Mouse (Mus musculus): Measurements from ENCODE around the gene Grtp1.

DNA sequence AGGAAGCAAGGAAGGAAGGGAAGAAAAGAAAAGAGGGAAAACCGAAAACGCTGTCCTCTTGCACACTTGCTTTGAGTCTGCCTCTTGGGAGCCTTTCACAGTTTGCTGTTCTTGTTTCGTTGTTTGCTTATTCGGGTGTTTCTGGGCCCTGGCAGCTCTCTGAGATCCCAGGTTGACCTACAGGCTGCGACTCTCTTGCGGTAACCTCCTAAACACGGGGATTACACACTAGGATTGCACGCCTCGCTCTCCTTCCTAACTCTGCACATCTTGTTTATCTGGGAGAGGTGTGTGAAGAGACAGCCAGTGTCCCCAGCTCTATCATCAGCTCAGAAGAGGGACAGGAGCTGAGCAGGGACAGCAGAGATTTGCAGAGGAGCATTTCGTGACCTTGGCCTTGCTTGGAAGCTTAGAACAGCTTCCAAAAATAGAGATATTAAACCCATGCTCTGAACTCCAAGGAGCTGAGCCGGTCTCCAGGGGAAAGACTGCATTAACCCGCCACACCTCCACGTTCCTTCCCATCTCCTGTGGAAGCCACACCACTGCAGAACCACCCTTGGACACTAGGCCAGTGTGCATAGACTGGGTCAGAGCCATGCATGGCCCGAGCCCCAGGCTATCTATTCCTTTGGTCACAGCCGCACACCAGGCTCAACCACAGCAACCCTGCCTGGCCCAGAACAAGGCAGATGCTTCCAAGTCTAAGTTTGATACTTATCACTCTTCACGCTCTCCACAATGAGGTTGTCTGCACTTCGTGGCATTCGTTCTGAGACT, 19.3 kb downstream of the Grtp1 start:
- no peak for TF ChIP-seq CTCF (IDR thresholded peaks at IDR 0.05; ENCODE audit: control insufficient read depth, insufficient read depth, insufficient replicate concordance, low read depth, low read length)
- no peak for TF ChIP-seq POLR2A (IDR thresholded peaks at IDR 0.05; ENCODE audit: control insufficient read depth, low read depth, low read length)

Measured in testis, adult 2 months (tissue).